Mouse (Mus musculus) ES-Bruce4 (cell line): Measurements from ENCODE around the gene Foxq1.

ENCODE experiments used
- CTCF ChIP-seq: IDR thresholded peaks from one replicate; pipeline ENCODE4 v1.8.1; 2011; ENCODE audit warnings: low read depth, low read length
- EP300 ChIP-seq: IDR thresholded peaks from 2 replicates; pipeline ENCODE4 v1.6.1; 2011; ENCODE audit warnings: low read depth, low read length; ENCODE audit not compliant: insufficient read depth
- POLR2A ChIP-seq: IDR thresholded peaks from one replicate; pipeline ENCODE4 v1.8.1; 2011; ENCODE audit warnings: low read length; ENCODE audit not compliant: insufficient read depth

- TF ChIP-seq CTCF: peak; percentile 49
- no peak for TF ChIP-seq POLR2A
- no peak for TF ChIP-seq EP300
Measured at GRCm38 (mm10) chr13:31579866-31580265, 23.9 kb downstream of the Foxq1 start.
